Mouse (Mus musculus): ENCODE measurements at regions not wholly inside any gene's neighbourhood (a gene's known extent, or its start where the extent isn't known, plus 50 kb on each side); places are given as distances from the start of the nearest gene placed in this dataset.

DNA sequence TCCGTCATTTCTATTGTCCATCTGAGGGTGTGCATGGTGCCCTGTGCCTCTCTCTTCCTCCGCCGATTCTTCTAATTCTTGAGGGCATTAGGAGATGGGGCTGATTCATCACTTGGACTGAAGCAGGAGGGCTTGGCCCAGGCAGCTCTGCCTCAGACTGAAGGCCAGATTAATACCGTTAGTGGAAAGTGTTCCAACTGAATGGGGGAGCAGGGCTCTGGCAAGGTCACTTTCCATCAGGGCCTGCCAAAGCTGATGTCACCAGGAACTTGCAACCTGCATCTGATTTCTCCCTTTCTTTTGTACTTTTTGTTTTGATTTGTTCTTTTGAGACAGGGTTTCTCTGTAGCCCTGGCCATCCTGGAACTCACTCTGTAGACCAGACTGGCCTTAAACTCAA is 69.3 kb upstream of the Plxnc1 start:
- TF ChIP-seq POLR2A (IDR thresholded peaks at IDR 0.05; ENCODE audit: control insufficient read depth, extremely low read depth, insufficient read depth, low read length, poor library complexity) (no peak), CTCF (IDR thresholded peaks at IDR 0.05; ENCODE audit: borderline replicate concordance, control insufficient read depth, extremely low read depth, insufficient read depth, low read length, poor library complexity) (no peak)

Data from thymus, adult 2 months (tissue).